Mouse (Mus musculus) neural tube, embryonic 10.5 days (tissue): ENCODE measurements around the gene Parvb.
"Not testable (repeated sequence)": the region's sequence is repeated elsewhere in the genome, so short reads cannot be mapped to it uniquely, and the experiment has no call there.

Source experiments
- DNase-seq: peaks from one replicate; pipeline ENCODE4 v3.0.0-alpha.2; 2017; ENCODE audit warnings: low spot score; ENCODE audit errors: extremely low spot score

Gene Parvb

DNA sequence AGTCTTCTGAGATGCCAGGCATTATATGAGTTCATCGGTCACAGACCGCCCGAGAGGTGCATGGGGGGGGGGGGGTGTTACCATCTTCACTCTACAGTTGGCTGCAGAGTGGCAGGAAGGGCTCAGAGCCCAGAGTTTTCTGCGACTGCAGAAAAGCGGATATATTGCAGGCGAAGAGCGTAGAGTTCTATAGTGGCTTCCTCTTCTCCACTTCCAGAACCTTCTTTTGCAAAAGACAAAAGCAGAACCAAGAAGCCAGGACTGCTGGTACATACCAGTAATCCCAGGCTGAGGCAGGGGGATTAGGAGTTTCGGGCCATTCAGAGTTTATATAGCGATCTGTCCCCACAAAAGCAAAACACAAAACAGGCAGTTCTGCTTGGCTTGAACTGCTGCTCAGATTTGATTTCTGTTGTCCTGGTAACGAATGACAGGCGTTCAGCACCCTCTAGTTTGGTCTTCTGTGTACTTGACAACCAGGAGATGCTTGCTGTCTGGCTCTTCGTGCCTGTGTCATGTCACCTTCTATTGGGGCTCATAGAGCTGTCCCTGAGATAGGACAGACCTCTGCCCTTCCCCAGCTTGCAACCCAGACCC is 24.5 kb downstream of the Parvb start:
- DNase-seq, result no peak

DNA sequence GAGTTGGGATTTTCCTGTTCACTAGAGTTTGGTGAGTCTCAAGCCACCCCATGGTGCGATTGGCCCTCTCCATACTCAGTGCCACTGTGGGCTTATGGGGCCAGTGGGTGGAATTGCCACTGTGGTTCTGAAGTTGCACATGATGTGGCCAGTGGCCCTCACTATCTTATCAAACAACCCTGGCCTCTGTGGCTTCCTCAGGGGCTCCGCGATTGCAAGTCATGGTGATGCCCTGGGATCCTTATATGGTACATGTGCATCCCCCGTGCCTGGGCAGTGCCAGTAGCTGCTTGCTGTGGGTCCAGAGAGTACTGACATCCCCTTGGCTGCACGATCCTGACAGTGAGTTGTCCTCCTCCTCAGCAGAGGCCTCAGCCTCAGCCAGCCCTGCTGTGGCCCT is 25.0 kb downstream of the Parvb start:
- no peak for DNase-seq

DNA sequence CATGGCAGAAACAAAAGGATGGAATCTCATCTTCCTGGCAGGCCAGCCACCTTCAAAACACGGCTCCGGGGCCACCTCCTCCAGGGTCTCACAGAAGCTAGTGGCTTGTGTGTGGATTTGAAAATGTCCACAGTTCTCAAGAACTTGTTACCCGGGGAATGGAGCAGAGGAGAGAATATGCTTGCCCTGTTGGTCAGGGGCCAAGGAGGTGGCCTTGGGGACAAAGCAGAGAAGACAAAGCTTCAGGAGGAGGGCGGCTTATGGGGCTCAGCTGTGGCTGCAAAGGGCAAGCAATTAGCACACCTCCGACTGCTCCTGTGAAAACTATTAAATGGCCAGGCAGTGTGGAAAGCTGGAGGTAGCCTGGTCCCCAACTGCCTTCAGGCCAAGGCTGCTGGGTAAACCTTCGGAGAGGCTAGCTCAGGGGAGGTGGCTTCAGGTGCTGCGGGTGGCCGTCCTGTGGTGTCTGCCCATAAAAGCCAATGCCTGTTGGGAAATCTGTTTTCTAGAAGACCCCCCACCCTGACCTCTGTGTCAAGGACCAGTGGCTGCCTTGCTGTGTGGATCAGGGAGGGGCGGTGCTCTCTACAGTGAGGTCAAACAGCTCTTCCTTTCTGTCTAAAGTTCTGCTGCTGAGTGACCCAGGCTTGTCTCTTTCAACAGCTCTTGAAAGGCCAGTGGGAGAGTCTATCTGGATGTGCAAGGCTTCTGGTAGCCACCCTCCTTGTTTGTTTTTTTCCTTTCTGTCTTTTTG is 26.9 kb downstream of the Parvb start:
- no peak for DNase-seq

DNA sequence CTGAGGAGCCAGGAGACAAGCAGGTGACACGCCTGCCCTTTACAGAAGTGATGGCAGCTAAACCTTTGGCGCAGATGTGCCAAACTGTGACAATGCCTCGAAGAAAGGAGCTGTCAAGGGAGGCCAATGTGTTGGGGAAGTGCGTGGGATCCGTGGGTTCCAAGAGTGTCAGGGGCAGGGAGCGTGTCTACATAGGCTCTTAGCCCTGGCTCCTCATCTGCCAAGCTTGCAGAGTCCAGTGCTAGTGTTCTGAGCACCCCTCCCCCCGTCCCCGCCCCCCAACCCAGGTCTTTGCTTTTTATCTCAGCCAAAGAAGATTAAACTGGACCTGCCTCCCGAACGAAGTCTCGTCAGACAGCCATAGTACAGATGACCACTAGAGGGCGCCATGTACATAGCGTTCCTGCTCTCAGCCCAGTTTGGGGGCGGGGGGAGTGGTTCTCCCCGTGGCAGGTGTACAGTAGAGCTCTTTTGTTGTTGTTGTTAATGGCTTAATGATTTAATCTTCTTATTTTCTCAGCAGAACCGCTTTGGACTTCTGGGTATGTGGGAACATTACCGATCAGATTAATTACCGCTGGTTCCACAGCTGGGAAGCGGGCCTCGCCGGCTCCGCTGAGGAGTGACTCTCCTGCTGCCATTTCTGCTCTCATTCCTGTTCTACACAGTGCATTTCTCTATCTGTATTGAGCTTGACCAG is 28.4 kb downstream of the Parvb start:
- DNase-seq, result peak; percentile 81

DNA sequence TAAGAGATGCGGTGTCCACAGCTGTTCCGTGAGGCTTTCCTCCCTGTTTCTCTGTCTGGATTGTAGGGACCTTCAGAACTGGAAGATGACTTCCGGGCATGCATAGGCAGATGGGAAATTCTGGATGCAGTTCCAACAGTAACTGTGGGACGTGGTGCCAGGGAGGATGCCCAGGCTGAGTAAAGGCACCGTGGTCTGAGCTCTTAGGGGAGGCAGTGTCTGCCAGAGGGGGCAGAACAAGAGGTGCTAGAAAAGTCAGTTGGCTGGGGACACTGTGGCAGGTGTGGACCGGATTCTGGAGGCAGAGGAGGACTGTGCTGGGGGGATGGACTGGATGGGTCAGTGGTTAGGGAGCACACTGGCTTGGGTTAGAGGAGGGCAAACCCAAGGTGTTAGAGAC is 30.8 kb downstream of the Parvb start:
- no peak for DNase-seq

DNA sequence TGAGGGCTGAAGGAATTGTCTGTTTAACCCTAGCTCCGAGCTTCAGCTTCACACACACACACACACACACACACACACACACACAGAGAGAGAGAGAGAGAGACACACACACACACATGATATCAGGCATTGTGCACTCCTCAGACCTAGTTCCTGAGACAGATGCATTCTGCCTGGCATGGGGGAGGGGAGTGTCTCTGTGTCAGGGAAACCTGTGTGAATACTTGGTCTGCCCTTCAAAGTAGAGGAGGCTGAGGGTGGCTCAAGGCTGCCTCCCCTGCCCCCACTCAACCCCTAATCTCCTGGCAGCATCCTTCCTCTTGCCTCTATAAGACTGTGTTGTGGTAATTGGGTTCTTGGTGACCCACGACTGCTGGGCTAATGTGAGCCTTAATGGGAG is 31.7 kb downstream of the Parvb start:
- DNase-seq, result no peak

DNA sequence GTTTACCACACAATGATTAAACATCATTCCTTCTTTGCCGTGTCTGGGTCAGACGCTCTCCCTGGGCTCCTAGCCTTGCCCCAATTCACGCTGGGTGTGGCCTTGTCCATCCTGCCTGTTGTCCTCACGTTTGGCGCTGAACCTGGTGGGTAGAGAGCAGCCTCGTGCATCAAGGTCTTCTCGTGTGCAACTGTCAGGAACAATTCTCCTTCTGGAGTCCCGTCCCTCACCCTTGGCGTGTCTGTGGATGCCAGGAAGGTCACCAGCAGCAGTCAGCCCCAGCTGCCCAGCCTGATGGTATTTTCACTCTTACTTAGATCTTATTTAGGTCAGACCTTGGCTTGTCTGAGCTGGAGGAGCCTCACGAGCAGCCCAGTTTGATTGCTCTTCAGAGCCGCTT is 33.3 kb downstream of the Parvb start:
- DNase-seq, result no peak

DNA sequence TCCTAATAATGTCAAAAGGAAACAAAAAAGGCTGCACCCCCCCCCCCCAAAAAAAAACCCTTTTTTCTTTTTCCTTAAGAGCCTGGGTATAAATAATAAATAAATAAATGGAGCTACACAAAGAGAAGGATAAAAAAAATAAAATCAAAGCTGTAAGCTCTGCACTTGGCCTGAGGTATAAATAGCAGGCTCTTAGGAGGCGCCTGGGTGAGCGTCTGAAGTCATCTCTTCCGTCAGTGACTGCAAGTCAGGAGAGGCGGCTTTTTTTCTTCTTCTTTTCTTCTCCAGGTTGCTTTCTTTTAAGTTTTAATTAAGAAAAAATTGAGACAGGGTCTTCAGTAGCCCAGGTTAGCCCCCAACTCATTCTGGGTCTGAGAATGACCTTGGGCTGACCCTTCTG is 34.4 kb downstream of the Parvb start:
- no peak for DNase-seq

DNA sequence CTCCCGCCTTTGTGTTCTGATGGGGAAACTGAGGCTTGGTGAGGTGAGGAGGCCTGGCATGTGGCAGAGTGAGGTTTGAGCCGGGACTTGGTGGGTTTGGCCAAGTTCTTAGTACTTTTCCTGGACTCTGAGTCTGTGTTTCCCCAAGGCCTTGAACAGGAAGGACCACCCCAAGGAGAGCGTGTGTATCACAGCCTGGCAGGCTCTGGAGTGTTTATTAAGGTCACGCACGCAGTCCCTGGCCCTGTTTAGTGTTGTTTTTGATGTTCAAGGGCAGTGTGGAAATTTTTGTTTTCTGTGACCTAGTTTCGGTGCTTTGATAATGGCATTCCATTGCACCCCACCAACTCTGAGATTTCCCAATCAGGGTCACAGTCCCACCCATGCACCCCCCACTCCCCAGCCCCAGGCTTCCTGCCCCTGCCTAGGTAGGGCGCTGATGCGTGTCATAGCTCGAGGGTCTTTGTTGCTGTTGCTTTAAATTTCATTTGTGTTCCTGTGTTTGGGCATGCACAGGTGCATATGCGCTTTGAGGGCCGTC is 35.9 kb downstream of the Parvb start:
- no peak for DNase-seq

DNA sequence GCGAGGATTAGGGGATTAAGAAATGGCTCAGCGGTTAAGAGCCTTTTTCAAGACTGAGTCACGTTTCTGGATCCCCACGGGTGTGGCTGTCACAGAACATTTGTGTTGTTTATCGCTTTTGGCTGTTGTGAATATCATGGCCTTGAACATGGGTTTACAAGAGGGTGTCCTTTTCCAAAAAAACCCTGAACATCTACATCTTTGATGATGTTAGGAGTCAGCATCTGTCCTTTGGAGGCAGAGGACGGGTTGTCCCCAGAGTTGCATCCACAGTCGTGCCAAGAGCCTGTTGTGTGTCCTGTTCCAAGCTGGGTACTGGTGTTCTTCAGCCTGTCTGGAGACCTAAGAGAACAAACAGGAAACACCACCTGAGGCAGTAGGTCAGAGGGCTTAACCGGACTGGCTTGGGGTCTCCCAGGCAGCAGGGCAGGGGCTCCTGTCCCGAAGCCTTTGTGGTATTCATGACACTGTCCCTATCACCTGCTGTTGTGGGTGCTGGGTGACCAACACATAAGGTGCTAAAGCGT is 37.3 kb downstream of the Parvb start:
- no peak for DNase-seq

DNA sequence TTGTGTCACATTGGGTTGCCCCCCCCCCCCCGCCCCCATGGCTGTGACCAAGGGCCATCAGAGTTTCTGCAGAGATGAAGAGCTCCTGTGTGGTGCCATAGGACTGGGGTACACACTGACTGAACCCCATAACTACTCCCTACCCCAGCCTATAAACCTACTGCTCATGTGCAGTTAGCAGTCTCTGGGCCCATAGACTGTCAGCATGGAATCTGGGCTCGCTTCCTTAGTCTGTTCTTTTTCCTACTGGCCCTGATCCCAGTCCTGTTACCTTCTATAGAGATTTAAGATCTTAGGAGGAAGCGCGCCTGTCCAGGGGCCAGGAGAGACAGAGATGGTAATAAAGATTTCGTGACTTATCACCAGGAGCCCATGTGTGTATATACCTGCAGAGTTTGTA is 38.2 kb downstream of the Parvb start:
- no peak for DNase-seq

DNA sequence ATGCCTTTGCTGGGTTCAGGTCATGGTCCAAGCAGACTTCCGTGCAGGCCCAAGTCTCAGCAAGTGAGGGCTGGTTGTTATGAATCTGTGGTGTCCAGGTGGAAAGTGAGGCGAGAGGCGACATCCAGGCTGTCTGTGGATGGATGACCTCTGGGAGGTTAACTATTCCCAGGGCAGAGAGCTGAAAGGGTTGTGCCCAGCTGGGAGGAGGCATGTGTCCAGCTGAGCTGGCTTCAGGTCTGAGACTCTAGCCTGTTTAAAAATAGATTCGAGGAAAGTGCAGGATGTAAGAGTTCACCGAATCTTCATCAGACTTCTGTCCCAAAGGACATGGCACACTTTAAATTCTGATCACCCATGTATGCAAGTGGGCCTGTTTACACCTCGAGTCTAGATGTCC is 38.6 kb downstream of the Parvb start:
- no peak for DNase-seq

DNA sequence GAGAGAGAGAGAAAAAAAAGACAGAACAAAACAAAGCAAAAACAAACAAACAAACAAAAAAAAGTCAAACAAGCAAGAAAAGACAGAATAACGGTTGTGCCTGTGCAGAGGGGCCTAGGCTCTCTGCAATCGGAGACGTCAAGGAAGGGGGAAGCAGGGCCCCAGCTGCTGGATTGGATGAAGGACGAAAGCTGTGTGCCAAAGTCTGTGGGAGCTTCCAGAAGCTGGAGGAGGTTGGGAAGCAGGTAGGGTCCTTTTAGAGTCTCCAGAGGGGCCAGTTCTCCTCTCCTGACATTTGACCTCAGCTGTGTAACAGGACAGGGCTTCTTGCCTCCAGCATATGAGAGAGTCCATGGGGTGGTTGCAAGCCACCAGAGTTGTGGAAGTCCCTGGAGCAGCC is 44.2 kb downstream of the Parvb start:
- DNase-seq, result no peak

DNA sequence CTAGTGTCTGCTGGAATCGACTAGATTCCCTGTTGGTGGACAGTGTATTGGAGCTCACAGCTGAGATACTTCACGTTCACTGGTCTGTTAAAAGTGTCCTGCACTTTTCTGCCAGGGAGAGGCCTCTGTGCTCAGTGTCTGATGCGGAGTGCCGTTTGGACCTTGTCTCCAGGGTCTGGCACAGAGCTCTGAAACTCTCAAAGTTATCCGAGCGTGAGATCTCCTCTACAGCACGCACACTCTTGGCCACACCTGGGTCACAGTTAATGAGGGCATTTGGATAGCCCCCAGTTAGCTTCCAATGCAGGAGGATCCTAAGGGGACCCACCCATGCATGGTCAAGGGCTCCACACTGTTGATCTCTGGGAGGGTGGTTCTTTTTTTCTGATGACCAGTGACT is 46.2 kb downstream of the Parvb start:
- DNase-seq, result no peak

DNA sequence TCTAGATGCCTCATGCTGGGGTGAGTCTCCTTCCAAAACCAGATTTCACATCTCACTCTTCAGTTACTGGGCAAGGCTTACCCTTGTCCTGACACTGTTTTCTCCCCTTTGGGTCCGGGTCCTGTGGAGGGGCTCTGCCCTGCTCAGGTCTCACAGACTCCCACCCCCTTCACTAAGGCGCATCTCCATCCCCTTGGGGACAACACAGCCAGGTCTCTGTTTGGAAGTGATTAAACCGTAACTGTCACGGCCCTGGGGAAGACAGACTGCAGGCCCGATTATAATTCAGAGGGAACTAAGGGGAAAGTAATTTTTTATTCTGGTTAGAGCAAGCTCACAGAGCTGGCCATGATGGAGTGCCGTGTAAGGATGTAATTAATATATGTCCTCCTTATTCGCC is 46.8 kb downstream of the Parvb start:
- no peak for DNase-seq

DNA sequence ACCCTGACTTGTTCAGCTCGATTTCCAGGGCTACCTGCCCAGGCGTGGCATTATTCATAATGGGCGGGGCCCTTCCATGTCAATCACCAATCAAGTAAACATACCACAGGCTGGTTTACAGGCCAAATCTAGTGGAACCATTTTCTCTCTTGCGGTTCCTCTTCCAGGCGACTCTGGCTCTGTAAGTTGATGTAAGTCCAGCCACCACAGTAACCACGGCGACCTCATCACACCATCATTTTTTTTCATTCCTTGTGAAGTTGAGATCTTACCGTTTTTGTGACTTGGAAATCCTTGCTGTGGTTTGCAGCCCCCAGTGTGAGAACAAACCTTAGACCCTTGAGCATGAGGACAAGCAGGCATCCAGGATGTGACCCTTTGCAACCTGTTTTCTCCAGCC is 48.5 kb downstream of the Parvb start:
- DNase-seq, result no peak

DNA sequence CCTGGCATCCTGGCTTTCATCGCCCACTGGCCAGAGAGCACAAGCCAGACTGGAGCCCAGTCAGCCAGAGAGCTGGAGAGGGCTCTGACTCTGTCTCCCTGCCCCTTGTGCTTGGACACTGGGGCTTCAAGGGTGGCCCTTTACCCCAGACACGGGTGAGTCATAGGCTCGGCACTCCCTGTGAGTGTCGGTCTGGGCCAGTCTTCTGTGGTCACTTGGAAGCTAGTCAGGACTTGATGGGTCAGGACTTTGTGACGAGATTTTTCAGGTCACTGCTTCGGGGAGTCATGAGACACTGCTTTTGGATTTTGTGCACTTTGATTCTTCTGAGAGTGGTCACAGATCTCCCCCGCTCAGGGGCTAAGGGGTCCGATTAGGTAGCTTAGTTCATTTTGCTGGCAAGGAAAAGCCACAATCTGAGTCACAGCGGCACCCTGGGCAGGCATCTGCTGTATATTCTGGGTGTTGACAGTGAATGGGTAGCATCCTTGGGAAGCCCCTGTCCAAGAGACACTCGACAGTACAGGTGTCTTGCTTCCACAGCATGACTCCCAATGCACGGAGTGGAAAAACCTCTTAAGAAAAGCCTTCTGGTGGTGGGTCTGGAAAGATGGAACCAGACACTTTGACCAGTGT is 49.0 kb downstream of the Parvb start:
- DNase-seq, result no peak

DNA sequence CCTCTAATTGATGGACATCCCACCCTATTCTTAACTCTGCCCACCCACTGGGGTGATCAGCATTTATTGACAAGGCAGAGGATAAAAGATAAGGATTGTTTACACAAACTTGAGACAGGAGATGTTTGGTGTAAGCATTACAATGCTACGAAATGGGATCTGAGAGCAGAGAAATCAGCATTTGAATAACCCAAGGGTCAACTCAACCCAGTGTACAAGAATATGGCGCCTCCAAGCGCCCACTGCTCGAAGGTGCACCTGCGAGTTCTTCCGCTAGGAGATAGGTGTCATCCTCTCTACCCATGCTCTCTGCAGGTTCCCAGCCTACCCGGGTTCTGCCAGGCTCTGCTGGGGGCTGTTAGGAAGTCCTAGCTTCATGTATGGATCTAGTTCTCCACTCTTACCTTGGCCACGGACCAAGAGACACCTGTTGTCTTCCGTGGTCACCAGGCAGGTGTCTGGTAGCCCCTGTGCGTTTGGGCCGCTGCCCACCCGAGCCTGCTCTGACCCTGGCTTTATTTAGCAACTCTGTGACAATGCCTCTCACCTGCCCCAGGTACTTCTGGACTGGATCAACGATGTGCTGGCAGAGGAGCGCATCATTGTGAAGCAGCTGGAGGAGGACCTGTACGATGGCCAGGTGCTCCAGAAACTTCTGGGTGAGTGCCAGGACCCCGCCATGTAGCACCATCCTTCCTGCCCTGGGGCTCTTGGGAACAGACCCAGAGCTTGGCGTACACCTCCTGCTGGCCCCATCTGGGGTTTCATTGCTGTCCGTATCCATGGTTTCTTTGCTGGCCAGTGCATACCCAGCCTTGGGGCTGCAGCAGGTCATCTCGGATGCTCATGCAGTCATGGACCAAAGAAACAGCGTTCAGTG is 50.6 kb downstream of the Parvb start:
- no peak for DNase-seq

DNA sequence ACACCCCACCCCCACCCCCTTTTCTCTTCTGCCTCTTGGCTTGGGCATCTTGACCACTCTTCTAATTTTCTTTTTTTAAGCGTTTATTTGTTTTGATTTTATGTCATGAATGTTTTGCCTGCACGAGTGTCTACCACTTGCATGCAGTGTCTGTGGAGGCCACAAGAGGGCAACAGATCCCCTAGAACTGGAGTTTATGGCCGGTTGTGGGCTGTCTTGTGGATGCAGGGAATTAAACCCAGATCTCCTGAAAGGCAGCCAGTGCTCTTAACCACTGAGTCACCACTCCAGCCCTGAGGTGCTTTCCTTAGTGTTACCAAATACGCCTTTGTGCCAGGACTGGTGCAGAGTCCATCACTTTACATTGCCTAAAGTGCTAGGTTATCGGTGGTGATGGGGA is 52.2 kb downstream of the Parvb start:
- DNase-seq, result no peak

DNA sequence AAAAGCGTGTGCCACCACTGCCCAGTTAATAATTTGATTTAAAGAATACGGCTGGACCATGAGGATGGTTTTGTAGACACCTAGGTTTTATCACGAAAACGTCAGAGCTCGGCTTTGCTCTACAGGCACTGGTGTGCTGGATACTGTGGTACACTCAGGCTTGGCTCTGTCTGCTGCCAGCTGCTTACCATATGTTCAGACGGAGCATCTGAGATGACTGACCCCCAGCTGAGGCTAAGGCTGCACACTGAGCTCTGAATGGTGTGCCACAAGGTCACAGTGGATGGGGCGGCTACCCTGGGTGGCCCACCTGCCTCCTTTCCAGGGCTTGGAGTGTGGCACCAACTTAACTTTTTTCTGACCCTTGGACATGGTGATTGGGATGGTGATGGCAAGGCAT is 53.6 kb downstream of the Parvb start:
- DNase-seq, result no peak

DNA sequence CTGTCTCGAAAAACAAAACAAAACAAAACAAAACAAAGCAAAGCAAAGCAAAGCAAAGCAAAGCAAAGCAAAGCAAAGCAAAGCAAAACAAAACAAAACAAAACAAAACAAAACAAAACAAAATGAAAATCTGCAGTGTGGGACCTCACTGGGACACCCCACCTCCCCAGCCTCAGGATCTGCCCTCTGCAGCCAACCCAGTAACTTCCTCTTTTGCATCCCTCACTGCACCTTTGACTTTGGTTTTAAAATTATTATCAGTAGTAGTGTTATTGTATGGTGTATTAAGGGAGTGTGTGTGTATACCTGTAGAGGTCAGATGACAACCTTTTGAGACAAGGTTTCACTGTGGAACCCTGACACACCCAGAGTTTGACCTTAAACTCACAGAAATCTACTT is 57.1 kb downstream of the Parvb start:
- DNase-seq, result not testable (repeated sequence)
